In genomic region chrX:166239520-166239919, GRCm38 (mm10) we compare ENCODE assay signal across 8 mouse cellular contexts. TPM values are rescaled to one million over a fixed set of nuclear protein-coding genes. Genes with fewer than 3 reads are reported as not detected.
DNase-seq lines count a peak whose midpoint lies in the region; ATAC-seq lines count a peak whose summit lies in the region.

No protein-coding gene starts in this region.

- H3K27ac ChIP-seq in heart, embryonic 10.5 days, result no peak overlapping the region; the same call in 1 of the 2 replicates
- no peak overlapping the region; the same call in 1 of the 2 replicates for H3K27ac ChIP-seq in hindbrain, embryonic 13.5 days
- H3K27ac ChIP-seq in midbrain, embryonic 15.5 days, result peak overlapping the region; percentile 48; the same call in 1 of the 2 replicates

- H3K4me3 ChIP-seq in heart, embryonic 10.5 days, result peak overlapping the region; percentile 65
- H3K4me3 ChIP-seq in hindbrain, embryonic 13.5 days, result peak overlapping the region; percentile 57
- peak overlapping the region; percentile 60 for H3K4me3 ChIP-seq in midbrain, embryonic 15.5 days

- ATAC-seq in hindbrain, embryonic 13.5 days (ENCODE audit: low FRiP score), result peak; percentile 19; the same call in 1 of the 2 replicates
- ATAC-seq in midbrain, embryonic 15.5 days (replicated peaks), result peak; percentile 46
- no peak for ATAC-seq in megakaryocyte-erythroid progenitor cell, adult 5-6 weeks (replicated peaks; ENCODE audit: low FRiP score, low TSS enrichment, poor library complexity, severe bottlenecking)
- no peak for ATAC-seq in monocyte, adult 5-6 weeks (replicated peaks; ENCODE audit: insufficient number of reproducible peaks, low FRiP score, low TSS enrichment, poor library complexity, severe bottlenecking)

- 26% methylated on average over 13 of the region's 13 CpGs for WGBS in heart, embryonic 10.5 days
- 28% methylated on average over 13 of the region's 13 CpGs for WGBS in hindbrain, embryonic 13.5 days
- 31% methylated on average over 13 of the region's 13 CpGs for WGBS in midbrain, embryonic 15.5 days

- H3K9me3 ChIP-seq in heart, embryonic 10.5 days, result no peaks in the 10 kb centered on the region
- H3K9me3 ChIP-seq in hindbrain, embryonic 13.5 days, result no peaks in the 10 kb centered on the region
- no peaks in the 10 kb centered on the region for H3K9me3 ChIP-seq in midbrain, embryonic 15.5 days

- no peaks in the 10 kb centered on the region for H3K36me3 ChIP-seq in heart, embryonic 10.5 days
- no peaks in the 10 kb centered on the region for H3K36me3 ChIP-seq in hindbrain, embryonic 13.5 days
- no peaks in the 10 kb centered on the region for H3K36me3 ChIP-seq in midbrain, embryonic 15.5 days (replicated peaks)

- no peaks in the 10 kb centered on the region for H3K4me1 ChIP-seq in heart, embryonic 10.5 days
- no peaks in the 10 kb centered on the region for H3K4me1 ChIP-seq in hindbrain, embryonic 13.5 days (replicated peaks)
- H3K4me1 ChIP-seq in midbrain, embryonic 15.5 days, result no peaks in the 10 kb centered on the region

- peak overlapping the region; percentile 78 for H3K9ac ChIP-seq in hindbrain, embryonic 13.5 days
- peak overlapping the region; percentile 56 for H3K9ac ChIP-seq in midbrain, embryonic 15.5 days

- H3K27me3 ChIP-seq in heart, embryonic 10.5 days (ENCODE audit: insufficient read depth, poor library complexity, severe bottlenecking), result peaks cover 33% of the 10 kb centered on the region
- peaks cover 18% of the 10 kb centered on the region for H3K27me3 ChIP-seq in hindbrain, embryonic 13.5 days
- peaks cover 17% of the 10 kb centered on the region; the same call in 1 of the 2 replicates for H3K27me3 ChIP-seq in midbrain, embryonic 15.5 days (replicated peaks)

- DNase-seq in heart, embryonic 10.5 days (ENCODE audit: low spot score), result no peak
- DNase-seq in heart, adult 8-10 months (ENCODE audit: low spot score), result no peak
- DNase-seq in R1 (ENCODE audit: low read depth, low spot score), result peak; percentile 15
- DNase-seq in right cerebral cortex, postnatal 10 days (ENCODE audit: low spot score in 2 of 2), result no peak

- peak overlapping the region; percentile 69 for H3K4me2 ChIP-seq in hindbrain, embryonic 13.5 days
- peak overlapping the region; percentile 76 for H3K4me2 ChIP-seq in midbrain, embryonic 15.5 days

RNA-seq across cellular contexts. Expression of gene Gpm6b, which starts 0.8 kb away (rescaled TPM):
- polyA plus RNA-seq in heart, embryonic 10.5 days (2016; fragmentation: Nextera tagmentation; extraction: Ambion mirVana), result 3.2 and 4.5 TPM in 2 replicates
- total RNA-seq in heart, adult 8-10 months (2022), result 10 to 100 TPM; 10.5 to 11.3 (median 10.5) TPM
- polyA plus RNA-seq in hindbrain, embryonic 13.5 days (2015; fragmentation: Nextera tagmentation; extraction: Ambion mirVana), result 264 and 282 TPM in 2 replicates
- 240 and 247 TPM in 2 replicates for polyA plus RNA-seq in midbrain, embryonic 15.5 days (2015; fragmentation: Nextera tagmentation; extraction: Ambion mirVana)
- total RNA-seq in megakaryocyte-erythroid progenitor cell, adult 5-6 weeks (2014; fragmentation: Nextera tagmentation), result not detected in 2 replicates
- total RNA-seq in megakaryocyte-erythroid progenitor cell, adult 5-6 weeks (2017), result 0.57 TPM in 1 of 2 replicates, not detected in the other
- total RNA-seq in monocyte, adult 5-6 weeks (2017), result 0.97 TPM in 1 of 3 replicates, not detected in the others

Comparison
In these comparisons a context has a peak if more than half of its experiments do, and no peak if none do; other contexts are left out.
1. ATAC-seq: peak in hindbrain, embryonic 13.5 days (single experiment) and midbrain, embryonic 15.5 days (single experiment); none in megakaryocyte-erythroid progenitor cell, adult 5-6 weeks (single experiment) and monocyte, adult 5-6 weeks (single experiment).
2. Peak in every context shown above with its lines, with median percentiles within 50 percentile points of each other: H3K4me3 ChIP-seq.